Mouse (Mus musculus): ENCODE data around the gene Atat1.

DNA sequence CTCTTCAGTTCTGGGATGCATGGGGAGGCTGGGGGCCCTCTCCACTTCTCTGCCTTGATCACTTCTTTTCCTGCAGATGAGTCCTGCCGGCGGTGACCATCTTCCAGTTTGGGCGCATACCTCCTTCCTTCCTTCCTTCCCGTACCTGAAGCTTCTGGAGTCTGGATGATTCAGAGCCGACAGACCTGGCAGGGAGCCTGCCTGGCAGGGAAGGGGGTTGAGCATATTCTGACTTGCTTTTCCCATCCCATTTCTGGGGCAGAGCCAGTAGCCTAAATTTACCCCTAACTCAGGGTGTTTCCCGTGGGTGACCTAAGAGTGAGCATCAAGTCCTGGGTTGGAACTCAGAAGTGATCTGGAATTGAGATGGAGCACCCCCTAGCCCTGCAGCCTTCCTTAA is 35.2 kb downstream of the Atat1 start:
- TF ChIP-seq MAFK (IDR thresholded peaks at IDR 0.05; ENCODE audit: insufficient read depth, low read depth, low read length): no peak
- no peak for TF ChIP-seq ZNF384 (IDR thresholded peaks at IDR 0.05; ENCODE audit: low read depth, low read length)
- no peak for TF ChIP-seq ZC3H11A (IDR thresholded peaks at IDR 0.05; ENCODE audit: borderline replicate concordance, low read depth, low read length)

Data from ES-E14 (cell line).